Mouse (Mus musculus): ENCODE measurements around the gene Tead1. TPM values are rescaled to one million over a fixed set of nuclear protein-coding genes. Genes with fewer than 3 reads are reported as not detected.

Gene Tead1
- total RNA-seq, 2 experiments from 2014 or later: 103 to 120 TPM

DNA sequence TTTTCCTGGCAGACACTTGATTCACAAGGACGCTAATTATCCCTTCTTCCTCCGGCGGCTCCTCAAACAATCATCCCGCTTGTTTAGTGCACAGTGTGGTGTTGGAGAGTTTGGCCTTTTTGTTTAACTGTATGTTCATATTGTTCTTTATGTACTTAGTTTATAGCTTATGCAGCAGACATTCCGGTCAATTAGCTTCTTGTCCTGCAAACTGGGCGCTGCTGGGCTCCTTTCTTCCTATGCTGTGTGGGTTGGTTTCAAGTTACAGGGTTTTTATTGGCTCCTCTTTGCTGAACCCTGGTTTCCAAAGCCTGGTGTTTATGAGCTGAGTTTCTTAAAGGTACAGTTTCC, 128.3 kb downstream of the Tead1 start:
- DNase-seq (ENCODE audit: low spot score in 2 of 2): no peak

DNA sequence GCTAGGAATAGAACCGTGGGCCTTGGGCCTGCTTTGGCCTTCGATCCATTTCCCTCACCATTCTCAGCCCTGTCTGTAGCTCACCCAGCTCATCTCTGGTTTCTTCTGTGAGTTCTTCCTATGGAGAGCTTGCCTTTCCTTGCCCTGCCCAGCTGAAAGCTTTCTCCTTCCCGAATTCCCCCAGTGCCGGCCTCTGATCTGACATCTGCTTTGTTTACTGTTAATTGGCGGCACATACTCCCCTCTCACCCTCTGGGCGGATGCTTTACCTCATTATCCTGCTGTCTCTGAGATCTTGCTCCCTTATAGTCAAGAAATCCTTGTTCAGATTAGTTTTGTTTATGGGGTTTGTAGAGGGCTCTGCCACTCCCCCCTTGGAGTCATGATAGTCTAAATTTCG, 131.6 kb downstream of the Tead1 start:
- no peak for DNase-seq (ENCODE audit: low spot score in 2 of 2)

DNA sequence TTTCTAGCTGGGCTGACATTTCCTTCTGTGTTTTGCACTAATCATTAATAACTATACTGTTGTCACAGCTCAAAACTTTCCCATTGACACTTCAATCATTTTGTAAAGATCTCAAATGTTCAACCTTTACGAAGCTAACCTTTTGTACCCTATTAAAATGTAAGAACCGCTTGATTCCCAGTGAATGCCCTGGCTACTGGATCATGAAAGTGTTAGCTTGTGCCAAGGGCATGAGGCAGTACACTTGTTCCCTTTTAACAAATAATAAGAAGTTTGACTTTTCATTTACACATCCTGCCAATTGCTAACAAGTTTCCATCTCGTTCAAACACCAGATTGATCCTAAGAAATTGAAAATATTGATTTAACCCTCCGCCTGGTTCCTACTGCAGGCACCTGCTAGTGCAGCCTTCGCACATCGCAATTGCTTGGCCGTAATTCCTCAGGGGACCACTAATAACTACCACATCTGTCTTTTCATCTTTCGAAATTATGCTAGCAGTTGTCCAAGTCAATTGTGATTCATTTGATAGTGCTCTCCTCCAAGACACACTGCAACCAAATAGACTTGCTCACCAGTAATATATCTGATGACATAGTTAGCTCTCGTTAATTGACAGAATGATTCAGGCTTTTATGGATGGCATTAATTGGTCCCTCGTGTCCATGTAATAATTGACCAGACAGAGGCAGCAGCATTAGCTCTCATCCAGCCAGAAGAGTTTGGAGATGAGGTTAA, 133.1 kb downstream of the Tead1 start:
- DNase-seq (ENCODE audit: low spot score in 2 of 2): no peak

DNA sequence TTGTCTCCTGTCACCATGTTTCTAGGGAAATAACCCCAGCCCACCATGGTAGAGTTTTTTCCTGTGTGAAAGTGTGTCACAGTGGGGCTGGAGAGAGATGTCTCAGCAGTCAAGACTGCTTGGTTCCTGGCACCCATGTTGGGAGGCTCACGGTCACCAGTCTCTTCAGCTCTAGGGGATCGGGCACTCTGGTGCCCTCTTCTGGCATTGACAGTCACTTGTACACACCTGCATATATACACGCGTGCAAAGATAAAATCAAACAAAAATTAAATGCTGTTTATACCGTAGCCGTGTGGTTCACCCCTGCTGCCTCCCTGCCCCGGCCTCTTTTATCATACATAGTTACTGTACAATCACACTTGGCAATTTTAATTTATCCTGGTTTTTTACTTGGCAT, 134.0 kb downstream of the Tead1 start:
- DNase-seq (ENCODE audit: low spot score in 2 of 2): no peak

DNA sequence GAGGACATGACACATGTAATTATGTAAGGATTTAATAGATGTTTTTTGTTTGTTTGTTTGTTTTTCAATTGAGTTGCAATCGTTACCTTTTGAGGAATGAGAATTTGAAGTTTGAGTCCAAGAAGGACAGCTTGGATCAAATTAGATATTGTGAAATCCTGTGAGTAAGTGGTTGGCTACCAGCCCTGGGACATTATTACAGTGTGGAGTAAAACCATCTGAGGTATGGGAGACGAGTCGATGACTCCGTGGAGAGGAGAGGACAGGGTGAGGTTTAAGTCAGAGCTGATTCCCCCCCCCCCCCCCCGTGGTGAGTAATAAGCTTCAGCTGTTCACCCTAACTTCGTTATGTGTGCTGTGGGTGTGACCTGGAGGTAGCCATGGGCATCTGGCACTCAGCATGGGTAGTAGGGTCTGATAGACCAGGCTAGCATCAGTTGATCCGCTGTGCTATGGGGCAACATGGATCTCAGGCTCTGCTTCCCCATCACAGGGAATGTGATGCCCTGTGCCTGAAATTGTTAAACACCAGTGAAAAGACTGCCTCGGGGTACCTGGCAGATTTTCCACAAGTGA, 134.7 kb downstream of the Tead1 start:
- DNase-seq (ENCODE audit: low spot score in 2 of 2): peak in 1 of 2 experiments; percentile 49

DNA sequence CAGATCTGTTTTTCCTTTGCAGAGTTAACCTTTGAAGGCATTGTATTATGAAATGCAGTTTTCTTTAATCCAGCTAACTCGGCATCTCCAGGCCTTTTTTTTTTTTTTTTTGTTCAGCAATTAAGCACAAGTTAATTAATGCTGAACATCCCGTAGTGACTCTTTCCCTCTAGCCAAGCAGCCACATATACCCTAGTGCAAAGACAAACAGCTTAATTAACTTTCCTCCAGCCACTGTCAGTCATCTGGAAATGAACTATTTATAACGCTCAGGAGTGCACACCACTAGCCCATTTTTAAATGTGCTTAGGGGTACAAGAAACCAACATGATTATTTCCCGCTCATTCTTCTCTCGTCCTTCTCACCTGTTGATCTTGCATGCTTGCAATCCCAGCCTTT, 136.9 kb downstream of the Tead1 start:
- DNase-seq (ENCODE audit: low spot score in 2 of 2): no peak

DNA sequence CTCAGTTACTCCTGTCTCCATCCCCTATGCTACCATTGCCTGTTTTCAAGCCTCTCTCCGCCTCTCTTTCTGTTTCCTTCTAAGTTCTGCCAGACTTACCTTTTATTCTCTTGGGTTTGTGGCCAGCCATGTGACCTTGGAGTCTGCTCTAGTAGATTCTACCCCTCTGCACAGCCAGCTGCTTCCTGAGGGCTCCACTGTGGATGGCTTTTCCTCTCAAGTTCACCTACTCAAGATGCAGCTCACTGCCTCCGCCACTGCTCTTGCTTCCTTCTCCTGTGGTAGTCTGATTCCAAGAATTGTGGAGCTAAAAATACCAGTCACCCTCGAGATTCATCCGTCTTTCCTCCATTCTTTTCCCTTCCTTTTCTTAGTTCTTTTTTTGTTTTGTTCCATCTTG, 140.7 kb downstream of the Tead1 start:
- DNase-seq (ENCODE audit: low spot score in 2 of 2): no peak

DNA sequence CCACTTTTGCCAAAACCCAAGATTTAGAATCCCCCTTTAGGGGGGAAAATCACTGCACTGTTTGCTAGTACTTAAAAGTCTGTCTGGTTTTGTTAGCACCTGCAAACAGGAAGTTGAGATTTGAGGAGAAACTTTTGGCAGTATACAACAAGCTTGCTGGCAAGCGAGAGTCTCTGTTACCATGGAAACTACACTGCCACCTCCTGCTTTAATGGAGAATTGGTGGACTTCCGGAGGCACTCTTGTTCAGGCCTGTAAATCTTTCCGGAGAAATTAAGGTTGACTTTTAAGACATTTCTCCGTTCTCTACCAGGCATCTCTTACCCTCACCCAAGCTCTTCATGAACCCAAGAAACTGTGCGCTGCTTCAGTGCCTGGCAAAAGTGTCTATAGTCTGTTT, 143.8 kb downstream of the Tead1 start:
- DNase-seq (ENCODE audit: low spot score in 2 of 2): no peak

DNA sequence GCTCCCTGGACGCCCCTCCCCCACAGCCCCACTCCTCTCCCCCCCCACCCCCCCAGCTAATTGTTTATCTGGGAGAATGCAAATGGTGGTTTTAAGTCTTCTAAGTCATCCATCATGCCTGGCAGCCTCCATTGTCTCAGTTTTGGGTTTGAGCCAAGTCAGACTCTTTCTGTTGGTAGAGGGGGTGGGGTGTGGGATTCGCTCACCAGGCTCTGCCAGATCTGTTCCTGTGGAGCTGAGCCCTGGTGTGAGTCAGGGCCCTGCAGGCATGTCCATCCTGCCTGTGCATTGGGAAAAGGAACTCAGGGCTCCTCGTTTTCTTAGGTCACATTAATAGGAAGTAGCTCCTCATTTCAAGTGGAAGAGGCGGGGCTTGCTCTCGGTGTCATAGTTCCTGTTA, 144.5 kb downstream of the Tead1 start:
- DNase-seq (ENCODE audit: low spot score in 2 of 2): peak; percentile 32 to 37

DNA sequence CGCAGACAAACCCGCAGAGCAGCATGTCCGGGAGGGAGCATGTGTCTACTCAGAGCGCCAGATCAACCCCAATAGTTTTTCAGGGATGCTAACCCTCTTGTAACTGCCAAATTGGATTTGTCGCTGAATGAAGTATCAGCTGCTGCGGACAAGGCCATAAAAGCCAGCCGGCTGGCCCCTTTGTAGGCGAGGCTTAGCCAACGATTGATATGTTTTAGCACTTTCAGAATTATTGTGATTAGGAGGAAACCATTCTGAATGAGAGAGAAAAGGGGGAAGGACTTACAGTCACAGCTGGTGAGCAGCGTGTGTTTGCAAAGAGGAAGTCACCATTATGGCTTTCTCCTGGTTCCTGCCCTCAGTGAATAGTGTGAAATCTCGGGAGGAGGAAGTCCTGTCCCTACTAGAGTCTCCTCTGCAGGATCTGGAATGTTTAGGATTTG, 146.2 kb downstream of the Tead1 start:
- no peak for DNase-seq (ENCODE audit: low spot score in 2 of 2)

DNA sequence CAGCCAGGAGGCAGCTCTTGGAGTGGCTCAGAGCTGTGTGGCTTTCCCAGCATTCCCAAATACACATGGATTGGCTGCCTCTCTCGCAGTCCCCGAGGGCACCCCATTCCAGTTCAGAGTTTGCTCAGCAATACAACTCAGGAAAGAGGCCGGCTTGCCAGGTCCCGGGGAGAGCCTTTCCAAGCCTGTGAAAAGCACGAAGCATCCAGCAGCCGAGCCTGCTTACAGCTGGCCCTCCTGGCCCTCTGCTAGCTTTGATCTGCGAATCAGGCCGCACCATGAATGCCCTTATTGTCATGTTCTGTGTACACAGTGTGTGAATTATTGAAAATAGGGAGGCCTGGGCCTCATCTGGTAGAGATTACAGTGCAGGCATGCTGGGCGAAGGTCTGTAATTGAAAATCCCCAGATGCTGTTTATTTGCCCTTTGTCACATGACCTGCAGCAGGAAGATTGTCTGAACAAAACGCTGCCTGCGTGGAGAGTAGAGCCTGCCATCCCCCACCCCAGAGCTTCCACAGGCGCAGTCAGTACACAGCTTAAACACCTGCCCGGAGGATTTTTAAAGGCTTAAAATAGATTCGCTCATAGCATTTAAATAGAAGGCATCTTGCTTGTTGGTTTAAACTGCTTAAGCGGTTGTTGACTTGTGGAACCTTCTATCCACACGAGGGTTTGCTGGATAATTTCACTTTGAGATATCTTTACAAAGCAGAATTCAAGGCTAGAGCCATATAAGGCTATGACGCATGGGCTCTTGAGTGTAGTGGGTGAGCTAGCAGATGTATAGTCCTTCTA, 147.2 kb downstream of the Tead1 start:
- DNase-seq (ENCODE audit: low spot score in 2 of 2): no peak

DNA sequence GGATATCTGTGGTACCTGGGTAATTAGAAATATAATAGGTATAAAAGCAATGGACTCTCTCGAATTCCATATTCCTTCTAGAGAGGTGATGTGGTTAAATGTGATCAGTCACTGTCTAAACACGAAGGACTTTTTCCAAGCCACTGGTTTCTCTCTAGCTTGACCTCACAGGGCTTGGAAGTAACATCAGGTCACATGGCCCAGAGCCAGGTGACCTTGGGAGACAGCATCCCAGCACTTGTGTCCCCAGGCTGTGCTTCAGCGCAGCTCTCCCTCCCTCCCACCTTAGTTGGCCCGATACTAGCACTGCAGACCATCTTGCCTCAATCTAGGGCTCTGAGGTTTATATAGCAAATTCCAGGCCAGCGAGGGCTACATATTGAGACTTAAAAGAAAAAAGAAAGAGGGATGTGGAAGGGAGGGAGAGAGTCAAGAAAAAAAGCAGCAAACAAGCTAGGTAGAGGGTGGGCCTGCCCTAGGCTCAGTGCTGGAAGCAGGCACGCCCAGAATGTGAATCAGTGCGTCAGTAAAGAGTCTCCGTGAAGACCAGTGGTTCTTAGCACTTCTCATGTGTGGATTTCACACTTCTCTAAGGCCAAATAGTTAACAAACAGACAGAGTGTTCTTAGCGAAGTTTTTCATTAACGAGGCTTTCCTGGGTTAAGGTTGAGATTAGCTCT, 149.0 kb downstream of the Tead1 start:
- no peak for DNase-seq (ENCODE audit: low spot score in 2 of 2)

DNA sequence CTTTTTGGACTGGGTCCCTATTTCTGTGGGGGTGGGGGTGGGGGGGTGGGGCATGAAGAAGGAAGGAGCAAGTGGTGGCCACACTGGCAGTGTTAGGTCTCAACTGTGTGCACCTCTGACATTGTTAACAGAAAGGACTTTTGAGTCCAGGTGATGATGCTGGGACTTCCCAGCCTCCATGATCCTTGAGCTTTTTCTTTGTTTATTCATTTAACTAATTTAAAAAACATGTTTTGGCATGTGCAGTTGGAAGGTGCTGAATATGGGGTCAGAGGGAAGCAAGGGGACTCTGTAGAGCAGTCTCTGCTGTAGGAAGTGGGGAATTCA, 149.5 kb downstream of the Tead1 start:
- DNase-seq (ENCODE audit: low spot score in 2 of 2): no peak

DNA sequence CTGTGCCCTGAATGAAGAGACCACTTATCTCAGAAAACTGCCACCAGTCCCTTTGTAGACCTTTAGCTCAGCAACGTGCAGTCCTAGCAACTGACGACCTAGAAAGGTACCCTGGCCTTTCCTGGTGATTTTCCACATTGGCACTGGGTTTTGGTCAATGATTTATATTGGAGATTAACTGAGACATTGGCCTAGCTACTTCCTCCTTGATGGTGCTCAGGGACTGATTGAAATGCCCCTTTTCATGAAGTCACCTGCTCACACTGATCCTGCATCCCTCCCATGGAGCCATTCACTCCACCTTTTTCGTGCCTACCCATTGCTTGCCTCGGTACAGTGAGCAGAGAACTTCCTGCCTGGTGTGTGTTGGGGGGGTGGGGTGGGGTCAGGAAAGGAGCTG, 151.8 kb downstream of the Tead1 start:
- DNase-seq (ENCODE audit: low spot score in 2 of 2): no peak

DNA sequence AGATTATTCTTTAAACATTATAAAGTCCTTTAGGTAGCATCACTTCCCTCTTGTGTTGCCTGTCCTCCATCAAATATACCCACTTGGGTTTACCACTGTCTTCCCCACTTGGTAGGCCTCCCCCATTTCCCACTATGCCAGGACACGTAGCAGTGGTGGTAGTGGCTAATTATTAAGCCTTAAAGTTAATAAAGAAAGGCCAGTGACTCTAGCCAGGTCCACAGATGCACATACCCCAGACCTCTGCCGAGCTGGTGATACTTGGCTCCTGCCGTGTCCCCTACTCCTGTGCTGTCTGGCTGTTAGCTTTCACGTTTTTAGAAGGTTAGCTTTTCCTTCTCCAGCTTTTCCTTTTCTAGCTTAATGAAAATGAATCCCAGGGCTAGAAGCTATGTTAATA, 152.3 kb downstream of the Tead1 start:
- DNase-seq (ENCODE audit: low spot score in 2 of 2): no peak

DNA sequence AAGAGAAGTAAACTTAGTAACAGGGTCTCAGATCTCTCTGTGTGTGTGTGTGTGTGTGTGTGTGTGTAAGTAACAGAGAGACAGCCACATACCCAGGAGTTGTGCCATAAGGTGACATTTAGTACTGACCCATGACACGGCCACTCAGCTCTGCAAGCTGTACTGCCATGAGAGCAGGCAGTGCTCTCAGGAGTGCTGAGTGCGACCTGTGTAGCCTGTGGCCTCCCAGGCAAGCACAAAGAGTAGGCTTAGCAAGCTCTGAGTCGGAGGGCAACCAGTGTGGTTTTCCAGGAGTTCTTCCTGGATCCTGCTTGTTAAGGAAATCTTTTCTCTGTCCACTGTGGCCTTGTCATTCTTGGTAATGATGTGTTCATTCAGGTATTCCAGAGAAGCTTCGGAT, 154.0 kb downstream of the Tead1 start:
- no peak for DNase-seq (ENCODE audit: low spot score in 2 of 2)

DNA sequence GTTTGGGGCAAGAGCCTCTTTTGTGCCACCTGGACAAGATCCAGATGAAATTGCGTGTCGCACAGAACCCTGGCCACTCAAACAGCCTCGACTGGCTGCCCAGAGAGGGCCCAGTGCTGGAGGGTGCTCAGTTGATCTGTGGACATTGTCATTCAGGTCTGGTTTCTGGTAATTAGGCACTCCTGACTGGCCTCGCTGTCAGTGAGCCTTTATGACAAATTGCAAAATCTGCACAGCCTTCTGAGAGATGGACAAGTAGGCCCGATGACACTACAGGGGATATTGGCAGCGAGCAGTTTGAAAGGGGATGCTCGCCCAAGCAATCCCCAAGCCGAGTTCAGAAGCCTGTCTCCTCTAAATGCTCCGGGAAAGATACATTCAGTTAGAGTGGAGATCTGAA, 157.0 kb downstream of the Tead1 start:
- DNase-seq (ENCODE audit: low spot score in 2 of 2): no peak

DNA sequence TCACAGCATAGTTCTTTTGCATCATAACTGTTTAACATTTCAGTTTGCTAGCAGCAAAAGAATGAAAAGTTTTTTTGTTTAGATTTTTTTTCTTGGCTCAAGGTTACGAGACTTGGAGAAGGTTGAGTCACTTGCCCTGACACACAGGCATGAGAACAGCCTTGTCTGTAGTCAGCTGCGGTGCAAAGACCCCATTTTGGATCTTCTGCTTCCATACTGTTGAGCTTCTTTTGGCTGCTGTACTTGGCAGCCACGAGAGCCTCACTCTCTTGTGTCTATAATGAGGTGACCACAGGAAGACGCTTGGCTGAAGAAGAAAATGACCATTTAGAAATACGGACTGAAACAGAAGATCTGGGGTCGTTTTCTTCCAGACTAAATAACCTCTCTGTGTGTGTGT, 159.0 kb downstream of the Tead1 start:
- DNase-seq (ENCODE audit: low spot score in 2 of 2): no peak

DNA sequence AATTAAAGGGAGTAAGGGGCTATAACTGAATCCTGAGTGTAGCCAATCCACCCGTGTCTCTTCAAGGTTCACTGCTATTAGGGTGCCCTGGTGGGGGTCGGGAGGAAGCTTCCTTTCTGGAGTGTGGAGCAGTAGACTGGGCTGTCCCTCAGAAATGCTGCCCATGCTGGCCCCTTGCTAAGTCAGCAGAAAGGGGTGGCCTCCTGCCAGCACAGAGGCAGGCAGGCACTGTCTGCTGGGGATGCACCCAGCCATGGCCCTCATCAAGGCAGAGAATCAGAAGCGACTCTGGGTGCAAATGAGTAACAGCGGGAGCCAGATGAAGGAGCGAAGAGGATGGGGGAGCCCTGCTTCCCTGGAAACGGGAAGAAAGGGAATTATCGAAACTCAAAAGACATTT, 161.2 kb downstream of the Tead1 start:
- no peak for DNase-seq (ENCODE audit: low spot score in 2 of 2)

DNA sequence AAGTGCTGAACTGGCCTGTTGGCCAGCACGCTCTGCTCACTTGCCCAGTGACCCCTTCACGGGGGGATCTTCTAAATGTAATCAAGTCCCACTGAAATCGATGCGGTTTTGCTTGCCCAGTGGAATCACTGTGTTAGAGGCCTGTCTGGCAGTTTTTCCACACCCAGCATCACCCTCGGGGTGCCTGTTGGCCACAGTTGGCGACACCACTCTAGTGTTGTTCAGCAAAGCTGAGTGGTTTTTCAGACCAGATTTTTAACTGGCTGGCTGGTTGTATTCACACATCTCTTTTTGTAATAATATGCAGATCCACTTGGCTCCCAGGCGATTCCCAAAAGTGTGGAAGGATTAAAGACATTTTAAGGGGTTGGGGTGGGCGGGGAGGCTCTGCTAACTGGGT, 161.8 kb downstream of the Tead1 start:
- no peak for DNase-seq (ENCODE audit: low spot score in 2 of 2)

DNA sequence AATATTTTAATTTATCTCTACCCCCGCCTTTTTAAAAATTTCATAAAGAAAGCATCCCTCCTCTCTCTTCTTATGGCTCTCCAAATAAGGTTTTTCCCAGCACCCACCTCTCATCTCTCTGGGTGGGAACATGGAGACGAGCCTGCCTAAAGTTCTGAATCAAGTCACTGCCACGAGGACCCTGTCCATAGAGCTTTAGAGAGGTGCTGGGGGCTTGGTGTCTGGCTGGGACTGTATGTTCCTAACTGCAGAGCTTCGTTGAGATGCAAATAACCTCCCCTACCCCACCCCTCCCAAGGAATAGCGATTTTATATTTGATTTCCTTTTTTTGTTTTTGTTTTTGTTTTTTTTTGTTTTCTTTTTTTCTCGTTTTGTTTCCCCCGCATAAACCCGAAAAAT, 162.4 kb downstream of the Tead1 start:
- DNase-seq (ENCODE audit: low spot score in 2 of 2): no peak

DNA sequence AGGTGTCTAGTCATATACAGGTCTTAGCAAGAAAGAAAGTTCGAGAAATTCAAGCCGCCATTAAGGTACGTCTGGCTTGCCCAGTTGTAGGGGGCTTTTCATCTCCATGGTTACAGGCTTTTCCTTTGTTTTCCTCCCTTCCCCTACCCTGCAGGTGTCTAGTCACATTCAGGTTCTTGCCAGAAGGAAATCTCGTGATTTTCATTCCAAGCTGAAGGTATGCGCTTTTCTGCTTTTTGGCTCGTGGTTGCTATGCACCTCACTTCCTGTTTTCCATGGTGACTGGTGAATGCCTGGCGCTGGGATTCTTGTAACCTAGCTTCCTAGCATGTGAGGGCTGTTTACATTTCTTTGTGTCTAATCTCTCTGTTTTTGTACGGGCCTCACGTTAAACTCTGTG, 162.8 kb downstream of the Tead1 start:
- DNase-seq (ENCODE audit: low spot score in 2 of 2): no peak

Data from adrenal gland, adult 18-20 months (tissue).